Mouse (Mus musculus) cerebellum, adult 2 months (tissue): ENCODE data around the gene Ctps. TPM values are rescaled to one million over a fixed set of nuclear protein-coding genes. Genes with fewer than 3 reads are reported as not detected.
A peak's percentile ranks its signal among the peaks of the same experiment; 100 is the strongest.

Source experiments
- DNase-seq, 2 experiments: peaks; one replicate each; pipeline ENCODE4 v3.0.0; 2021
- H3K27ac ChIP-seq: fragments of 200-500 bp; 2 replicates; pipeline ENCODE4 v1.5.1; 2012; ENCODE audit warnings: low read length, control low read depth, inconsistent platforms; ENCODE audit not compliant: insufficient read depth
- H3K27me3 ChIP-seq: fragments of 200-500 bp; 2 replicates; pipeline ENCODE4 v1.6.1; 2012; ENCODE audit warnings: inconsistent platforms, mild to moderate bottlenecking, low read length, moderate library complexity; ENCODE audit not compliant: control insufficient read depth, insufficient read depth
- H3K4me1 ChIP-seq: fragments of 200-500 bp; 2 replicates; pipeline ENCODE4 v1.6.1; 2011; ENCODE audit warnings: low read length; ENCODE audit not compliant: control insufficient read depth, insufficient read depth
- H3K4me3 ChIP-seq: fragments of 200-500 bp; replicated peaks from 2 replicates; pipeline ENCODE3; 2011; ENCODE audit warnings: mild to moderate bottlenecking, low read depth, low read length, control low read depth; ENCODE audit not compliant: insufficient read depth
- CTCF ChIP-seq: fragments of 200-500 bp; IDR thresholded peaks from 2 replicates; pipeline ENCODE4 v1.5.1; 2011; ENCODE audit warnings: low read depth, mild to moderate bottlenecking, control low read depth, low read length, moderate library complexity, borderline replicate concordance; ENCODE audit not compliant: insufficient read depth
- POLR2A ChIP-seq: fragments of 200-500 bp; IDR thresholded peaks from 2 replicates; pipeline ENCODE4 v1.6.1; 2011; ENCODE audit warnings: low read length, control low read depth, borderline replicate concordance; ENCODE audit not compliant: insufficient read depth
- WGBS: fragments of 180-500 bp; shearing (Covaris S2); methylation state at CpG from one replicate; pipeline ENCODE4 v1.1.7; 2018; 5-methylcytosine and 5-hydroxymethylcytosine counted together
- polyA plus RNA-seq: library from polyadenylated mRNA; depleted of rRNA; stranded (reverse); fragments of >200 nt; gene quantifications from 2 replicates; pipeline ENCODE4 v1.2.3, GENCODE M21; 2012

The Ctps gene
- polyA plus RNA-seq, 1 experiment = 28.8 TPM

GRCm38 (mm10) chr4:120569025-120569424, 1.1 kb downstream of the Ctps start:
- no peak overlapping the region for H3K27ac ChIP-seq
- H3K27me3 ChIP-seq = no peaks in the 10 kb centered on the region
- TF ChIP-seq POLR2A (no peak), CTCF (no peak)
- peak overlapping the region; percentile 68 for H3K4me3 ChIP-seq
- DNase-seq = peak in 1 of 2 experiments; percentile 29
- whole genome bisulfite sequencing = 8% methylated on average over 4 of the region's 4 CpGs
- H3K4me1 ChIP-seq = no peaks in the 10 kb centered on the region

- H3K27me3 ChIP-seq = no peaks in the 10 kb centered on the region
- H3K27ac ChIP-seq = no peak overlapping the region
- no peaks in the 10 kb centered on the region for H3K4me1 ChIP-seq
- TF ChIP-seq CTCF = no peak
- no peak for TF ChIP-seq POLR2A
- WGBS = 60% methylated on average over 5 of the region's 5 CpGs
- no peak overlapping the region for H3K4me3 ChIP-seq
- DNase-seq = no peak
Observed at GRCm38 (mm10) chr4:120568005-120568404, 2.1 kb downstream of the Ctps start.

DNA sequence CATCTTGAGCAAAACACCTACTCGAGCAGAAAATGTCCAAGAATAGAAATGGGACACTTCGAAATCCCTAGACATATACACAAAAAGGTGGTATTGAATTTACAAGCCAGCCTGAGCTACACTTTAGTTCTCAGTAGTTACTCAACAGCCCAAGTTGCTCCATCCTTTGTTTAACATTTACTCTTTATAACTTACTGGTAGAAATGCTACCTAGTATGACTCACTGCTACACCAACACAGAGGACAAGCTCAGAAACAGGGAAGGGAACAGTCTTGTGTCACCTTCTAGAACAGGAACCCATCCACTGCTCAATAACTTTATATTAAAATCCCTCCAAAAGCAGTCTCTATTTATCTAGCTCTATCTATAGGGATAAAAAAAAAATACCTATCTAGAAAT, 4.3 kb downstream of the Ctps start:
- Histone ChIP-seq H3K4me3 (no peak overlapping the region), H3K27me3 (no peaks in the 10 kb centered on the region), H3K27ac (no peak overlapping the region), H3K4me1 (no peaks in the 10 kb centered on the region)
- 88% methylated on average over 2 of the region's 2 CpGs for WGBS
- no peak for DNase-seq
- no peak for TF ChIP-seq CTCF
- TF ChIP-seq POLR2A = no peak

- no peak for DNase-seq
- Histone ChIP-seq H3K4me1 (no peaks in the 10 kb centered on the region), H3K27ac (no peak overlapping the region), H3K4me3 (no peak overlapping the region), H3K27me3 (no peaks in the 10 kb centered on the region)
- 95% methylated on average over 6 of the region's 6 CpGs for WGBS
- TF ChIP-seq POLR2A (no peak), CTCF (no peak)
Observed at GRCm38 (mm10) chr4:120556592-120556991, 13.5 kb downstream of the Ctps start.

DNA sequence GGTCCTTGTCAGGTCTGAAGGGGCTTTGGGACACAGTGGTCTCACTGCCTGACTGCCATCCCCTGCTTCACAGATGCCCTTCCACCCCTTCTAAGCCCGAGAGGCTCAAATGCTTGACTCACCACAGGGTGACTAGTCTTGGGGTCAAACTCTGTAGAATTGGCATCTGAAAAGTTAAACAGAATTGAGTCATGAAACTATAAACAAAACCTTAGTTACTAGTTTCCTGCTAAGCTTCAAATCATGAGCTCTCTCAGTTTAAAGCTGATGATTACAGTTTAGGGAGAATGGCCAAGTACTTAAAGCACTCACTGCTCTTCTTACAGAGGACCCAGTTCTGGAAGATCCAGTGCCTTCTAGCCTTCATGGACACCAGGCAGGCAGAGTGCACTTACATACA, 25.2 kb downstream of the Ctps start:
- no peak overlapping the region for H3K4me3 ChIP-seq
- no peaks in the 10 kb centered on the region for H3K4me1 ChIP-seq
- 90% methylated on average over 1 of the region's 1 CpGs for WGBS
- H3K27me3 ChIP-seq = no peaks in the 10 kb centered on the region
- H3K27ac ChIP-seq = no peak overlapping the region
- TF ChIP-seq POLR2A (no peak), CTCF (no peak)
- no peak for DNase-seq

GRCm38 (mm10) chr4:120538664-120539063, 31.4 kb downstream of the Ctps start:
- no peaks in the 10 kb centered on the region for H3K27me3 ChIP-seq
- TF ChIP-seq CTCF (no peak), POLR2A (no peak)
- no peaks in the 10 kb centered on the region for H3K4me1 ChIP-seq
- no peak overlapping the region for H3K27ac ChIP-seq
- 88% methylated on average over 10 of the region's 10 CpGs for WGBS
- DNase-seq = no peak
- no peak overlapping the region for H3K4me3 ChIP-seq

- TF ChIP-seq CTCF (no peak), POLR2A (no peak)
- Histone ChIP-seq H3K4me3 (no peak within 1 kb of the TSS), H3K4me1 (no peaks in the 10 kb centered on the region), H3K27me3 (no peaks in the 10 kb centered on the region), H3K27ac (no peak within 1 kb of the TSS)
- DNase-seq = no peak
- WGBS = 81% methylated on average over 6 of the region's 6 CpGs
Observed at GRCm38 (mm10) chr4:120531986-120532385, 38.1 kb downstream of the Ctps start, which contains the start of gene Slfnl1. TSS of gene Slfnl1 (plus strand) at chr4:120532231.

DNA sequence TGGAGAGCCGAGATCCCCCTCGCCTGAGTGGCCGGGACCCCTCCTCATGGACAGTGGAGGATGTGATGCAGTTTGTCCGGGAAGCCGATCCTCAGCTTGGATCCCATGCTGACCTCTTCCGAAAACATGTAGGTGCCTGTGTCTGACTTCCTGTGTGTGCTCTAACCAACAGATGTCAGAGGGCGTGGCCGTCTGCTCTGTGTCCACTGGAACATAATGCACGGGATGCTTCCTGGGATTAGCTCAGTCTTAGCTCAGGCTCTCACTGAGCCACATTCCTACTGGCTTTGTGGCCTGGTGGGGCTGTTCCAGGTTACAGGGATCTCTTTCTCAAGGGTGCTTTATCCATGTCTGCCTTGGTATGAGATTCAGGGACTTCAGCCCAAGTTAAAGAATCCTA, 41.9 kb downstream of the Ctps start:
- Histone ChIP-seq H3K4me1 (no peaks in the 10 kb centered on the region), H3K27ac (no peak overlapping the region), H3K4me3 (no peak overlapping the region), H3K27me3 (no peaks in the 10 kb centered on the region)
- DNase-seq = no peak
- no peak for TF ChIP-seq CTCF
- 82% methylated on average over 9 of the region's 9 CpGs for WGBS
